Mouse (Mus musculus) testis, postnatal 14 days (tissue): ENCODE data around the gene Stk17b.
"Not testable (repeated sequence)": the region's sequence is repeated elsewhere in the genome, so short reads cannot be mapped to it uniquely, and the experiment has no call there.

Source experiments
- DNase-seq: peaks from one replicate; pipeline ENCODE4 v3.0.0; 2021; ENCODE audit warnings: low spot score

Gene Stk17b

DNA sequence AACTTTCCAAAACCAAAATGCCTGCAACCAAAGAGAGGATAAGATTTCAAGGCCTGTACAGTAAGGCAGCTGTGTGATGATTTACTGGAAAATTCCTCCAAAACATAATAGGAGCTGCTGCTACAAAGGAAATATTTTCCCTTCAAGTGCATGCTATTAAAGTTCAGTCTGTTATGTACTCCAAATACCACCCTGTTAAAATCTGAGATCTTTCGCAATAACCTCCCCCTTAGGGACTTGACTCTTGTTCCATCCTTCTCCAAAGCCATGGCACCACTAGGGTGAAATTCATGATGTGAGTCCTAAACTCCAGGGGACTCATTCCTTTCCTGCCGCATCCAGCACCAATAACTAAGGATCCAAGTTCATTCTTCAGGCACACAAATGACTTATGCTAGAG lies 58.1 kb downstream of the Stk17b start:
- DNase-seq, result no peak

DNA sequence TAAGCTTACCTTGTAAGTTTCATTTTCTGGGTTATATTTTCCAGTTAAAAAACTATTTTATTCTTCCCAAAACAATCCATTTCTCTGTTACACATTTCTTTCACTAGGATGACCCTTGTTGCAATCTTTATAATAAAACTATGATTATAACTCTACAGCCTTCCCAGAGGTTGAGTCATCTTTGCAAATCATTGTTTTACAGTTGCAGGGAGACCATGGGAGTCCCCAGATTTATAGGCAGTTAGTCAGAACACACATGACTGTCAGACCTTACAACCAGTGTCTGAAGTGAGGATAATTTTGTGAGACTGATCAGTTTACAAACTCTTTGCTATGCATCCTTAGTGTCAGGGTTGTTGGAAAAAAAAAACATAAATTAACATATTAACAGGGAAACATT lies 63.7 kb downstream of the Stk17b start:
- no peak for DNase-seq

DNA sequence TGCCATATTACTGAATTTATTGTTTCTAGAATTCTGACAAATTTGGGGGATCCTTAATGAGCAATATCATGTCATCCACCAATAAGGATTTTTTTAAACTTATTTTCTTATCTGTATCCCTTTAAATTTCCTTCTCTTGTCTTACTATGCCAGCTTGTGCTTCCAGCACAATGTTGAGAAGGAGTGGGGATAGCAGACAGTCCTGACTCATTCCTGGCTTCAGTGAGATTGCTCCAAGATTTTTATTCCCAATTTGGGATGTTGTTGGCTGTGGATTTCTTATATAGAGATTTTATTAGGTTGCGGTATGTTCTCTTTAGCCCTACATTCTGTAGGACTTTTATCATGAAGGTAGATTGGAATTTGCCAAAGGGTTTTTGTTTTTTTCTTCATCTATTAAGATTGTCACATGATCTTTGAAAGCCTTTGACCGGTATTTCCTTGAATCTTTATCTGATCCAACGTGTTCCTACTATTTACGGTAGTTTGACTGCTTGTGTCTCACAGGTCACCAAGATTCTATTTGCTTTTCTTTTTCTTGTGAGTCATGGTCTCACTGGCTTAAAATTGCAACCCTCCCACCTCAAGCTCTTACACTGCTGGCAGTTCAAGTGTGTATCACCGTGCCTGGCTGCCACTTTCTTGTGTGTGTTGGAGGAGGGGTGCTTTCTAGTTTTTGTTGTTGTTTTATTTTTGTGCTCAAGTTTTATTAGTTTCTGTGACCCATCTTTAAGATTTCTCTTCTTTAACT lies 64.2 kb downstream of the Stk17b start:
- DNase-seq, result no peak

DNA sequence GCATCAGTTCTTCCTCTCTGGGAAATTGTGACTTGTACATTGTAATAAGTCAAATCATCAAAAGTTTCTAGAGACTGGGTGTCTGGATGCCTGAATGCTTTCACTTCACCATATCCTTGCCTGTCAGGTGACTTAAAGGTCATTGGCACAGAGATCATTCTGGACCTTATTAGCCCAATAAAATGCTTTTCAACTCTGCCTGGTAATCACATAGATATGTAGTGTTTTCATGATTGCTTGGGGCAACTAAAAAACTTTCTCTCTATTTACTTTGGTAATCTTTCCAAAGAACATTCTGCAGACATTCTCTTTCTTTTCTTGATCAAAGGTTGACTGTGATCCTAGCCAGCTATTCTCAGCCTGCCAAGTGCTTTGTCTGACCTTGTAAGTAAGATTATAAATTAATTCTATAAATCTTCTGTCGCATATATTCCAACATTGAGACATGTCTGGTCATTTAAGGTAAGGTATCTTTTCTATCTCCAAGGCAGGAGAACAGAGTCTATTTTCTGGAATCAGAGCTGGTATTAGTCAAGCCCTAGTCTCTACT lies 69.0 kb downstream of the Stk17b start:
- no peak for DNase-seq

DNA sequence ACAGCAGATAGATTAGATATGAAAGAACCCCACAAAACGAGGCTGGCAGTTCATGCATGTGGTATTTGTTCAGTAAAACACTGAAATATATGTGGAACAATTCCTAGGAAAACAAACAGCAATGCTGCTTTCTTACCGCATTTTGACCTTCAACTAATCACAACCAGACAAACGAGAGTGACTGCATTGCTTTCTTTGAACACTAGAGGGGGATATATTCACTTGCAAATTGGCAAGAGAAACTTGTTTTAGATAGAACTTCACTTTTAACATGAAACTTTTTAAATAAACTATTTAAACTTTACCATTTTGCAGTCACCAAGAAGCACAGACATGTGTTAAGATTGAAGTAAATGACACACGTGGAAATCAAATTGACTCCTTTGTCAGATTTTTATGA lies 69.6 kb downstream of the Stk17b start:
- peak; percentile 8 for DNase-seq

DNA sequence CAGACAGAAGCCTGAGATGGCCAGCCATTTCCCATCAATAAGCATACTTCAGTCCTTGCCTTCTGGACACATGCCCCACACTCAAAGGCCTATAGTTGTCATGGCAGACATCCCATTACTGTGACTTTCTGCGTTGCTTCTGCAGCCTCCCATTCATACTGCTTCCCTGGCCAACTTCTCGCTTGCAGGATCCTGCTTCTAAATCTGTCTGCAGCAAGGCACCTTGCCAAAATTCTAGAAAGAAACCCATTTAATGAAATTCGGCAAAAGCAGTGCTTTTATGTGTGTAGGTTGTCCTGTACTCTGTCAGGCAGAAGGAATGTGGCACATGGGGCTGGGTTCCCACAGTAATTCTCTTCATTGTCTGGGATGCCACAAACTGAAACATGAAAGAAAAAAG lies 71.6 kb downstream of the Stk17b start:
- DNase-seq, result not testable (repeated sequence)

DNA sequence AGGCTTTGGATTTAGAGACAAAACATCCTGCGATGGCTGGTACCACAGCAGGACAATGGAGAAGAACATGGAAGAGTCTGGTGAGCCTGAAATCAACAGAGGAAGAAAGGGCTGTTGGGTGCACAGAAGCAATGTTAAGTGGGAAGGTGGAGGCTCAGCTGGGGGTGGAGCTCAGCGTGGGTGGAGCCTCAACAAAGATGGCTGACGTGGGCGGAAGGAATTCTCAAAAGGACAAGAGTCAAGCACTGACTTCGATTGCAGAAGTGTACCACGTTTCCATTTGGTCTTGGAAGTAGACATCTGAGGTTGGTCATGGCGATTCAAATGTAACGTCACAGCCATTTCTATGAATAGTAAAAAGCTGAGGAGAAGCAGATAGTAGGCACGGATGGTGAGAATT lies 74.0 kb downstream of the Stk17b start:
- no peak for DNase-seq

DNA sequence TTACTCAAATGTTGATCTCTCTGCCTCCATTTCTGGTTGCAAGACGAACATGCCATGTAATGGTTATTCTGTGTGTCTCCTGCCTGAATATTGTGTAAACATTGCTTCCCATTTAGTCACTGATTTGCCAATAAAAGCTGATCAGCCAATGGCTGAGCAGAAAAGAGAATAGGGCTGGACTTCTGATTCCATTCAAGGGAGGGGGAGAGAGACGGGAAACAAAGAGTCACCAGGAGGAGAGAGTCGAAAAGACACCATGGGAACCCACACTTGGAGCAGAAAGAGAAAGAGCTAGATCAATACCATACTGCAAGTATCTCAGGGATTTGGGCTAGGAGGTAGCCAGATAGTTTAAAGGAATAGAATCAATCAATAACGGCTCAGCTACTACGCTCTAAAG lies 75.4 kb downstream of the Stk17b start:
- not testable (repeated sequence) for DNase-seq

DNA sequence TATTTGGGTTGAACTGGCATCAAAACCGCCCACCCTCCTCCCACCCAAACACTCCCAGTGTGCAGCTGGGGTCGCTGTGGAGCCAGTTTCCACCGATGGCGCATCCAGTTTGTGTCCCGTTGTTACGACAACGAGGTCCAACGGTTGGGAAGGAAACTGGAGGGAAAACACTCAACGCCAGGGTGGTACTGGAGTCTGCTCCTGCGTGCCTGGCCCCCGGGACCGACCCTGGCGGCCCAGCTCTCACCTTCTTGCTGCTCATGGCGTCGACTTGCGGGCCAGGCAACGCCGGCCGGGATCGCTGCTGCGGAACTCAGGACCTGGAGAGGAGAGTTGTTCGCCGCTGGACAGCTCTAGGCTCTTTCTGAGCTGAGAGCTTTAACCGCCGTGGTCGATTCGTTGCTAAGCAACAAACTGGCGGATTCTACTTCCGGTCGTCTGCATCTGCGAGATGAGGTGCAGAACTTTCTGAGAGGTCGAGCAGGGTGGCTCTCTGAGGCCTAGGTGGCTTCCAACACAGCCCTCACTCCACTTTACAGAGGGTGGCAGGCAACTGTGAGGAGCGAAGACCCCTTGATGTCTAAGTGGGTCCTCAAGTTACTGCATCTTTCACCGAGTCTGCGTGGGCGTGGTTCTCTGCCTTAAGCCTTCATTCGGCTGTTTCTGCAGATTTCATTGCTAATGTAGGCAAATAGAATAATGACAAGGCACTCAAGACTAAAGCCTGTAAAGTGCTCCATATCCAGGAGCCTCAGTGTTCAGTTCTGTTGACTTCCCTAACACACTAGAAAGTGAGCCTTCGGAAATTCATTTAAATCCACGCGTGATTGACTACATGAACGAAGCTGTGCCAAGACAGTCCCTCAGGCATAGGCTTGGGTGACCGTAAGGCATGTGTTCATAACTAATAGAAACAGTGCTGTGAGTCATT lies 78.3 kb downstream of the Stk17b start, which contains the start of gene Dnah7a:
Dnah7a (minus strand) TSS at position 354 of the 931 bp plus-strand sequence.
- DNase-seq, result peak; percentile 59
